In genomic region chr5:43821538-43821937, GRCm38 (mm10) we compare ENCODE assay signal across 8 mouse cellular contexts. TPM values are rescaled to one million over a fixed set of nuclear protein-coding genes. Genes with fewer than 3 reads are reported as not detected.
DNase-seq lines count a peak whose midpoint lies in the region; ATAC-seq and TF ChIP-seq lines count a peak whose summit lies in the region.

Gene Fbxl5 (minus strand): TSS chr5:43821638.

- no peak within 1 kb of the TSS for H3K9ac ChIP-seq in heart, postnatal 0 days (replicated peaks; ENCODE audit: low read depth, low read length)

- no peak for DNase-seq in spleen, adult 2 months (ENCODE audit: low read depth in 1 of 2, low spot score in 2 of 2)
- no peak for DNase-seq in spleen, adult 18-20 months
- DNase-seq in heart, postnatal 0 days (ENCODE audit: low spot score) = no peak
- no peak for DNase-seq in limb, embryonic 10.5 days (ENCODE audit: low spot score)
- DNase-seq in thymus, postnatal 36 days = no peak
- DNase-seq in T-cell, adult 2 months (ENCODE audit: low spot score) = no peak

- TF ChIP-seq EP300 in heart, postnatal 0 days (IDR thresholded peaks at IDR 0.05; ENCODE audit: low read depth) = no peak

- no peak for TF ChIP-seq POLR2A in spleen, adult 2 months (IDR thresholded peaks at IDR 0.05; ENCODE audit: low read depth, low read length)
- TF ChIP-seq POLR2A in embryonic fibroblast, embryonic 13.5 days (IDR thresholded peaks at IDR 0.05; ENCODE audit: low read depth, low read length) = no peak

- H3K4me1 ChIP-seq in spleen, adult 2 months (ENCODE audit: control insufficient read depth, insufficient read depth, insufficient read length) = peaks cover 14% of the 10 kb centered on the region; the same call in 1 of the 2 replicates
- peaks cover 6% of the 10 kb centered on the region for H3K4me1 ChIP-seq in embryonic fibroblast, embryonic 13.5 days (ENCODE audit: control insufficient read depth, insufficient read depth, low read length)
- H3K4me1 ChIP-seq in heart, postnatal 0 days (ENCODE audit: control insufficient read depth, insufficient read depth) = no peaks in the 10 kb centered on the region
- H3K4me1 ChIP-seq in limb, embryonic 10.5 days = peaks cover 14% of the 10 kb centered on the region

- no peaks in the 10 kb centered on the region for H3K9me3 ChIP-seq in heart, postnatal 0 days (replicated peaks; ENCODE audit: control insufficient read depth, low read length)
- no peaks in the 10 kb centered on the region for H3K9me3 ChIP-seq in limb, embryonic 10.5 days (replicated peaks)

- H3K4me3 ChIP-seq in spleen, adult 2 months (ENCODE audit: extremely low read depth, insufficient read depth, insufficient read length) = no peak within 1 kb of the TSS
- no peak within 1 kb of the TSS for H3K4me3 ChIP-seq in embryonic fibroblast, embryonic 13.5 days (ENCODE audit: insufficient read depth, low read length)
- H3K4me3 ChIP-seq in heart, postnatal 0 days (ENCODE audit: low read depth, low read length) = no peak within 1 kb of the TSS
- H3K4me3 ChIP-seq in limb, embryonic 10.5 days = no peak within 1 kb of the TSS

- no peak within 1 kb of the TSS for H3K27ac ChIP-seq in spleen, adult 2 months (ENCODE audit: insufficient read depth, low read length)
- no peak within 1 kb of the TSS for H3K27ac ChIP-seq in embryonic fibroblast, embryonic 13.5 days (ENCODE audit: insufficient read depth, low read length)
- H3K27ac ChIP-seq in heart, postnatal 0 days (ENCODE audit: low read depth) = no peak within 1 kb of the TSS
- no peak within 1 kb of the TSS for H3K27ac ChIP-seq in limb, embryonic 10.5 days

- H3K4me2 ChIP-seq in heart, postnatal 0 days (ENCODE audit: low read depth, low read length) = no peak within 1 kb of the TSS

- no peaks in the 10 kb centered on the region for H3K36me3 ChIP-seq in spleen, adult 2 months (ENCODE audit: control insufficient read depth, insufficient read depth, low read length)
- H3K36me3 ChIP-seq in heart, postnatal 0 days (replicated peaks; ENCODE audit: control insufficient read depth, insufficient read depth, low read length) = no peaks in the 10 kb centered on the region
- H3K36me3 ChIP-seq in limb, embryonic 10.5 days = no peaks in the 10 kb centered on the region

- WGBS in spleen, adult 2 months = 93% methylated on average over 19 of the region's 19 CpGs
- WGBS in heart, postnatal 0 days = 72% methylated on average over 19 of the region's 19 CpGs
- WGBS in limb, embryonic 10.5 days = 78% methylated on average over 19 of the region's 19 CpGs

- TF ChIP-seq CTCF in spleen, adult 2 months (IDR thresholded peaks at IDR 0.05; ENCODE audit: extremely low read depth, insufficient read depth, insufficient read length, insufficient replicate concordance) = no peak
- no peak for TF ChIP-seq CTCF in embryonic fibroblast, embryonic 13.5 days (IDR thresholded peaks at IDR 0.05; ENCODE audit: borderline replicate concordance, insufficient read depth, low read length)
- TF ChIP-seq CTCF in heart, postnatal 0 days (IDR thresholded peaks at IDR 0.05; ENCODE audit: low read depth) = no peak

- no peak for ATAC-seq in heart, postnatal 0 days (ENCODE audit: insufficient read depth, low read depth)
- no peak for ATAC-seq in neutrophil, adult 5-6 weeks (ENCODE audit: extremely low read depth, insufficient number of reproducible peaks, low FRiP score, poor library complexity, severe bottlenecking)

- H3K27me3 ChIP-seq in spleen, adult 2 months (ENCODE audit: control insufficient read depth, insufficient read depth, low read length) = no peaks in the 10 kb centered on the region
- no peaks in the 10 kb centered on the region for H3K27me3 ChIP-seq in heart, postnatal 0 days (ENCODE audit: control insufficient read depth, insufficient read depth, low read length)
- no peaks in the 10 kb centered on the region for H3K27me3 ChIP-seq in limb, embryonic 10.5 days (ENCODE audit: low read depth, poor library complexity, severe bottlenecking)

RNA-seq across cellular contexts. Expression of gene Fbxl5, which starts in this region (rescaled TPM):
- 13.0 and 13.9 TPM in 2 replicates for polyA plus RNA-seq in spleen, adult 2 months (2012; rRNA removed)
- polyA plus RNA-seq in embryonic fibroblast, embryonic 13.5 days (2011; ENCODE audit: insufficient read length, low read depth, missing spikeins) = 38.0 and 41.8 TPM in 2 replicates
- total RNA-seq in heart, postnatal 0 days (2014; rRNA removed; ENCODE audit: low replicate concordance) = 48.9 and 56.0 TPM in 2 replicates
- polyA plus RNA-seq in heart, postnatal 0 days (2015; fragmentation: Nextera tagmentation; extraction: Ambion mirVana) = 40.3 and 41.9 TPM in 2 replicates
- polyA plus RNA-seq in limb, embryonic 10.5 days (2016; fragmentation: Nextera tagmentation; extraction: Ambion mirVana) = 47.3 and 51.9 TPM in 2 replicates
- 724 and 727 TPM in 2 replicates for total RNA-seq in neutrophil, adult 5-6 weeks (2017)

Comparison
In these comparisons a context has a peak if more than half of its experiments do, and no peak if none do; other contexts are left out.
1. RNA of gene Fbxl5 (total RNA-seq): 724 to 727 TPM in neutrophil, adult 5-6 weeks; 48.9 to 56.0 TPM in heart, postnatal 0 days; every median in the first group is over 10 times any median in the second.